Mouse (Mus musculus) hindbrain, embryonic 15.5 days (tissue): ENCODE measurements at regions not wholly inside any gene's neighbourhood (a gene's known extent, or its start where the extent isn't known, plus 50 kb on each side); places are given as distances from the start of the nearest gene placed in this dataset.
A peak's percentile ranks its signal among the peaks of the same experiment; 100 is the strongest.
"Not testable (repeated sequence)": the region's sequence is repeated elsewhere in the genome, so short reads cannot be mapped to it uniquely, and the experiment has no call there.

ENCODE experiments used
- ATAC-seq: fragments of 200-750 bp; cut with Nextera tagmentation; 2 replicates; pipeline ENCODE4 v1.8.0; 2017; ENCODE audit warnings: low read depth, moderate number of reproducible peaks, moderate TSS enrichment; ENCODE audit not compliant: low FRiP score
- H3K27ac ChIP-seq: fragments of 300-500 bp; sonication (generic); replicated peaks from 2 replicates; pipeline ENCODE4 v1.5.1; 2015; ENCODE audit warnings: mild to moderate bottlenecking, inconsistent platforms
- H3K27me3 ChIP-seq: fragments of 300-500 bp; sonication (generic); 2 replicates; pipeline ENCODE4 v1.6.1; 2015; ENCODE audit warnings: control low read depth, inconsistent platforms
- H3K36me3 ChIP-seq: fragments of 300-500 bp; sonication (generic); 2 replicates; pipeline ENCODE4 v1.6.1; 2015; ENCODE audit warnings: control low read depth, inconsistent platforms
- H3K4me1 ChIP-seq: fragments of 300-500 bp; sonication (generic); replicated peaks from 2 replicates; pipeline ENCODE4 v1.6.1; 2015; ENCODE audit warnings: control low read depth, inconsistent platforms
- H3K4me2 ChIP-seq: fragments of 300-500 bp; sonication (generic); 2 replicates; pipeline ENCODE4 v1.6.1; 2015; ENCODE audit warnings: moderate library complexity, mild to moderate bottlenecking, inconsistent platforms
- H3K4me3 ChIP-seq: fragments of 300-500 bp; sonication (generic); 2 replicates; pipeline ENCODE4 v1.5.1; 2015; ENCODE audit warnings: mild to moderate bottlenecking, inconsistent platforms
- H3K9ac ChIP-seq: fragments of 300-500 bp; sonication (generic); 2 replicates; pipeline ENCODE4 v1.6.1; 2015; ENCODE audit warnings: inconsistent platforms
- H3K9me3 ChIP-seq: fragments of 300-500 bp; sonication (generic); 2 replicates; pipeline ENCODE4 v1.6.1; 2016; ENCODE audit warnings: control low read depth, inconsistent platforms
- WGBS: fragments of 180-500 bp; shearing (Covaris S2); methylation state at CpG from one replicate; pipeline ENCODE4 v1.1.7; 2015; 5-methylcytosine and 5-hydroxymethylcytosine counted together

GRCm38 (mm10) chr16:73591421-73591820 is 820.2 kb downstream of the Robo2 start:
- Histone ChIP-seq H3K27ac (no peak overlapping the region), H3K36me3 (no peaks in the 10 kb centered on the region), H3K27me3 (no peaks in the 10 kb centered on the region), H3K9ac (no peak overlapping the region), H3K4me2 (no peak overlapping the region), H3K4me3 (no peak overlapping the region), H3K4me1 (no peaks in the 10 kb centered on the region), H3K9me3 (no peaks in the 10 kb centered on the region)
- 63% methylated on average over 2 of the region's 2 CpGs for WGBS
- no peak for ATAC-seq

- no peak for ATAC-seq
- H3K9me3 ChIP-seq: no peaks in the 10 kb centered on the region
- no peaks in the 10 kb centered on the region for H3K36me3 ChIP-seq
- no peaks in the 10 kb centered on the region for H3K27me3 ChIP-seq
- no peak overlapping the region for H3K27ac ChIP-seq
- WGBS: 80% methylated on average over 7 of the region's 7 CpGs
- no peaks in the 10 kb centered on the region for H3K4me1 ChIP-seq
- H3K4me3 ChIP-seq: no peak overlapping the region
- H3K9ac ChIP-seq: no peak overlapping the region
- H3K4me2 ChIP-seq: no peak overlapping the region
These were observed 850.4 kb downstream of the Robo2 start for GRCm38 (mm10) chr16:73561216-73561615.

GRCm38 (mm10) chr16:73556940-73557339 is 854.7 kb downstream of the Robo2 start:
- WGBS: 91% methylated on average over 4 of the region's 4 CpGs
- H3K9me3 ChIP-seq: no peaks in the 10 kb centered on the region
- no peak overlapping the region for H3K4me2 ChIP-seq
- H3K27me3 ChIP-seq: no peaks in the 10 kb centered on the region
- H3K27ac ChIP-seq: no peak overlapping the region
- no peaks in the 10 kb centered on the region for H3K4me1 ChIP-seq
- no peak overlapping the region for H3K4me3 ChIP-seq
- ATAC-seq: no peak
- no peak overlapping the region for H3K9ac ChIP-seq
- no peaks in the 10 kb centered on the region for H3K36me3 ChIP-seq

- Histone ChIP-seq H3K36me3 (no peaks in the 10 kb centered on the region), H3K9me3 (no peaks in the 10 kb centered on the region), H3K27me3 (no peaks in the 10 kb centered on the region), H3K4me2 (no peak overlapping the region), H3K9ac (no peak overlapping the region), H3K4me3 (no peak overlapping the region), H3K4me1 (no peaks in the 10 kb centered on the region), H3K27ac (no peak overlapping the region)
- no peak for ATAC-seq
- WGBS: 84% methylated on average over 3 of the region's 3 CpGs
These were observed 868.0 kb downstream of the Robo2 start for GRCm38 (mm10) chr16:73543651-73544050.

- Histone ChIP-seq H3K27ac (no peak overlapping the region), H3K4me3 (no peak overlapping the region), H3K27me3 (no peaks in the 10 kb centered on the region), H3K9me3 (no peaks in the 10 kb centered on the region), H3K36me3 (no peaks in the 10 kb centered on the region), H3K4me1 (no peaks in the 10 kb centered on the region), H3K9ac (no peak overlapping the region), H3K4me2 (no peak overlapping the region)
- no peak for ATAC-seq
- WGBS: 84% methylated on average over 7 of the region's 7 CpGs
These were observed 873.6 kb downstream of the Robo2 start for GRCm38 (mm10) chr16:73538040-73538439.

- 94% methylated on average over 7 of the region's 7 CpGs for WGBS
- no peak for ATAC-seq
- Histone ChIP-seq H3K4me2 (no peak overlapping the region), H3K36me3 (no peaks in the 10 kb centered on the region), H3K9ac (no peak overlapping the region), H3K27ac (no peak overlapping the region), H3K9me3 (no peaks in the 10 kb centered on the region), H3K4me1 (no peaks in the 10 kb centered on the region), H3K4me3 (no peak overlapping the region), H3K27me3 (no peaks in the 10 kb centered on the region)
These were observed 874.1 kb downstream of the Robo2 start for GRCm38 (mm10) chr16:73537541-73537940.

- Histone ChIP-seq H3K9ac (no peak overlapping the region), H3K4me2 (peak overlapping the region; percentile 43), H3K36me3 (no peaks in the 10 kb centered on the region), H3K27me3 (no peaks in the 10 kb centered on the region), H3K9me3 (no peaks in the 10 kb centered on the region), H3K4me1 (peaks cover 6% of the 10 kb centered on the region; the same call in 1 of the 2 replicates), H3K4me3 (peak overlapping the region; percentile 10), H3K27ac (no peak overlapping the region; the same call in 1 of the 2 replicates)
- ATAC-seq: 0 out of 2 replicates have a peak, but pooled peaks have one; percentile 42
- WGBS: 12% methylated on average over 10 of the region's 10 CpGs
These were observed 881.4 kb downstream of the Robo2 start for GRCm38 (mm10) chr16:73530191-73530590.

- H3K36me3 ChIP-seq, H3K27ac ChIP-seq, H3K9ac ChIP-seq, H3K4me3 ChIP-seq, H3K4me1 ChIP-seq, ATAC-seq, H3K27me3 ChIP-seq, H3K9me3 ChIP-seq, H3K4me2 ChIP-seq: not testable (repeated sequence)
- 83% methylated on average over 3 of the region's 3 CpGs for WGBS
These were observed 888.7 kb downstream of the Robo2 start for GRCm38 (mm10) chr16:73522931-73523330.

- Histone ChIP-seq H3K27me3 (no peaks in the 10 kb centered on the region), H3K36me3 (no peaks in the 10 kb centered on the region), H3K4me3 (no peak overlapping the region), H3K9ac (no peak overlapping the region), H3K4me2 (no peak overlapping the region), H3K9me3 (no peaks in the 10 kb centered on the region), H3K27ac (no peak overlapping the region), H3K4me1 (no peaks in the 10 kb centered on the region)
- ATAC-seq: no peak
These were observed 906.9 kb downstream of the Robo2 start for GRCm38 (mm10) chr16:73504759-73505158.

GRCm38 (mm10) chr16:73498636-73499208 is 912.9 kb downstream of the Robo2 start:
- Histone ChIP-seq H3K4me3 (no peak overlapping the region), H3K27ac (no peak overlapping the region), H3K9ac (no peak overlapping the region), H3K36me3 (no peaks in the 10 kb centered on the region), H3K4me1 (no peaks in the 10 kb centered on the region), H3K9me3 (no peaks in the 10 kb centered on the region), H3K4me2 (no peak overlapping the region), H3K27me3 (no peaks in the 10 kb centered on the region)
- ATAC-seq: peak; percentile 30; the same call in 1 of the 2 replicates
- WGBS: 24% methylated on average over 1 of the region's 1 CpGs

GRCm38 (mm10) chr16:73483214-73483856 is 928.3 kb downstream of the Robo2 start:
- 81% methylated on average over 2 of the region's 2 CpGs for WGBS
- Histone ChIP-seq H3K27ac (no peak overlapping the region), H3K4me2 (no peak overlapping the region), H3K4me1 (no peaks in the 10 kb centered on the region), H3K27me3 (no peaks in the 10 kb centered on the region), H3K9me3 (no peaks in the 10 kb centered on the region), H3K9ac (no peak overlapping the region), H3K4me3 (no peak overlapping the region), H3K36me3 (no peaks in the 10 kb centered on the region)
- ATAC-seq: no peak

- Histone ChIP-seq H3K27ac (no peak overlapping the region), H3K9ac (no peak overlapping the region), H3K4me2 (no peak overlapping the region), H3K9me3 (no peaks in the 10 kb centered on the region), H3K4me1 (no peaks in the 10 kb centered on the region), H3K36me3 (no peaks in the 10 kb centered on the region), H3K4me3 (no peak overlapping the region), H3K27me3 (no peaks in the 10 kb centered on the region)
- ATAC-seq: no peak
- 72% methylated on average over 6 of the region's 6 CpGs for WGBS
These were observed 929.4 kb downstream of the Robo2 start for GRCm38 (mm10) chr16:73482176-73482575.

- Histone ChIP-seq H3K9me3 (no peaks in the 10 kb centered on the region), H3K4me1 (no peaks in the 10 kb centered on the region), H3K4me3 (no peak overlapping the region), H3K36me3 (no peaks in the 10 kb centered on the region), H3K9ac (no peak overlapping the region), H3K4me2 (no peak overlapping the region), H3K27me3 (no peaks in the 10 kb centered on the region), H3K27ac (no peak overlapping the region)
- no peak for ATAC-seq
- WGBS: 86% methylated on average over 2 of the region's 2 CpGs
These were observed 938.1 kb downstream of the Robo2 start for GRCm38 (mm10) chr16:73473502-73473901.
